In the genomic region with DNA sequence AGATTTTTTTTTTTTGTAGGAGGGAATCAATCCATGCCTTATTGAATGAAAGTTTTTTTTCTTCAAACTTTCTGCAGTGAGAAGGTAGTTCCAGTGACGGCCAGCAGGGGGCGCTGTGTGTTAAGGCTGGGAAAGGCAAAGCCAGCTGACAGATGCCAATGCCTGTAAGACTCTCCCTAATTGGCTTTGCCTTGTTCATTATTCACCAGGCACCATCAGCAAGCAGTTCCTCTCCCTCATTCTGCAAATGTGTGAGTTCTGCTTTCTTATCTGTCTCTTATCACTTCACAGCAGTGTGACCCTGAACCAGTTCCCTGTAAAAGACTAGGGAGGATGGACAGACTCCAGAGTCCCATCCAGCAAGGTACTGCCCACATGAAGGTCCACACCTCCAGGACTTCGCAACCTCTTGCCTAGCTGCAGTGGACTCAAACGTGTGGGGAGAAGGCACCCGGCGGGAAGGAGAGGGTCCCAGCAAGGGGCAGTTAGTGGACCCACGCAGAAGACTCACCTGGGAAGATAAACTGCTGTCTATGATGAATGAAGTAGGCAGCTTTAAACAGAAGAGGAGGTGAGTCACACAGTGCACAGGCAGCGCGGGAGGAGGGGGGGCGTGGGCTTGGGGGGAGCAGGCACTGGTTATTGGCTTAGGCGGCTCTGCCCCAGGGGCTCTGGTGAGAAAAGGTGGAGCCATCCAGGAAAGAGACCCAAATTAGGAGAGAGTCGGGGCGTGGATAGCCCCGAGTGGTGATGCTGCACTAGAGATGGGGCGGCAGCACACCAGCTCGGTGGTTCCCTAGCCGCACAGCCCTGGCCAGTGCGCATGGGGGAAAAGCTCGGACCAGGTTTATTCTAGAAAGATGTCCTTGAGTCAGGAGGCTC, we compare ENCODE assay signal across 8 mouse cellular contexts. TPM values are rescaled to one million over a fixed set of nuclear protein-coding genes. Genes with fewer than 3 reads are reported as not detected.
DNase-seq lines count a peak whose midpoint lies in the region; ATAC-seq and TF ChIP-seq lines count a peak whose summit lies in the region.

No protein-coding gene starts in this region.

- H3K9me3 ChIP-seq in intestine, postnatal 0 days (ENCODE audit: control insufficient read depth): no peaks in the 10 kb centered on the region
- H3K9me3 ChIP-seq in limb, embryonic 10.5 days (replicated peaks): no peaks in the 10 kb centered on the region
- no peaks in the 10 kb centered on the region for H3K9me3 ChIP-seq in midbrain, embryonic 16.5 days (replicated peaks; ENCODE audit: control insufficient read depth, low read length, poor library complexity, severe bottlenecking)

- intact Hi-C loops in gastrocnemius, postnatal 36 days (cut with DNase I): loop anchor here (2.0 to 5.0 kb wide), 3 partner anchors 36 to 261 kb away; no protein-coding TSS in a partner anchor

- H3K27me3 ChIP-seq in intestine, postnatal 0 days (replicated peaks; ENCODE audit: control insufficient read depth, insufficient read depth, low read length): no peaks in the 10 kb centered on the region
- H3K27me3 ChIP-seq in limb, embryonic 10.5 days (ENCODE audit: low read depth, poor library complexity, severe bottlenecking): no peaks in the 10 kb centered on the region
- no peaks in the 10 kb centered on the region for H3K27me3 ChIP-seq in midbrain, embryonic 16.5 days (ENCODE audit: control insufficient read depth, insufficient read depth, low read depth, low read length)

- no peak overlapping the region for H3K4me2 ChIP-seq in intestine, postnatal 0 days (replicated peaks; ENCODE audit: low read depth)
- H3K4me2 ChIP-seq in midbrain, embryonic 16.5 days (ENCODE audit: low read length): no peak overlapping the region

- no peaks in the 10 kb centered on the region for H3K4me1 ChIP-seq in intestine, postnatal 0 days (replicated peaks; ENCODE audit: control insufficient read depth, insufficient read depth, low read length)
- H3K4me1 ChIP-seq in limb, embryonic 10.5 days: peaks cover 13% of the 10 kb centered on the region
- peaks cover 4% of the 10 kb centered on the region; the same call in 1 of the 2 replicates for H3K4me1 ChIP-seq in midbrain, embryonic 16.5 days (ENCODE audit: control insufficient read depth, insufficient read depth, low read length)

- H3K4me3 ChIP-seq in intestine, postnatal 0 days (ENCODE audit: low read depth, low read length): no peak overlapping the region
- no peak overlapping the region for H3K4me3 ChIP-seq in limb, embryonic 10.5 days
- H3K4me3 ChIP-seq in midbrain, embryonic 16.5 days (ENCODE audit: low read depth, low read length): no peak overlapping the region

- no peak overlapping the region for H3K9ac ChIP-seq in intestine, postnatal 0 days (ENCODE audit: low read depth, low read length)
- no peak overlapping the region for H3K9ac ChIP-seq in midbrain, embryonic 16.5 days (ENCODE audit: low read depth, low read length)

- 38% methylated on average over 18 of the region's 19 CpGs for WGBS in intestine, postnatal 0 days
- WGBS in limb, embryonic 10.5 days: 48% methylated on average over 19 of the region's 19 CpGs
- 58% methylated on average over 19 of the region's 19 CpGs for WGBS in midbrain, embryonic 16.5 days

- peaks cover 76% of the 10 kb centered on the region for H3K36me3 ChIP-seq in intestine, postnatal 0 days (ENCODE audit: control insufficient read depth, insufficient read depth)
- 0 out of 2 replicates have a peak, but pooled peaks cover 4% of the 10 kb centered on the region for H3K36me3 ChIP-seq in limb, embryonic 10.5 days
- no peaks in the 10 kb centered on the region for H3K36me3 ChIP-seq in midbrain, embryonic 16.5 days (ENCODE audit: control insufficient read depth, insufficient read depth, low read length)

- DNase-seq in gastrocnemius, adult 18-20 months (ENCODE audit: low spot score): peak; percentile 89
- DNase-seq in gastrocnemius, postnatal 25 days: no peak
- peak; percentile 82 for DNase-seq in embryo, embryonic 10 days (ENCODE audit: low spot score)
- DNase-seq in gastrocnemius, postnatal 36 days: peak; percentile 87
- peak; percentile 92 for DNase-seq in limb, embryonic 10.5 days (ENCODE audit: low spot score)
- peak; percentile 85 to 91 for DNase-seq in spleen, postnatal 10 days (ENCODE audit: low spot score in 2 of 2)

- peak; percentile 98 for TF ChIP-seq CTCF in intestine, postnatal 0 days (IDR thresholded peaks at IDR 0.05; ENCODE audit: low read depth)

- peak; percentile 58 for ATAC-seq in intestine, postnatal 0 days
- ATAC-seq in midbrain, embryonic 16.5 days: peak; percentile 36; the same call in 1 of the 2 replicates

- no peak overlapping the region for H3K27ac ChIP-seq in intestine, postnatal 0 days (ENCODE audit: low read depth, low read length)
- no peak overlapping the region for H3K27ac ChIP-seq in limb, embryonic 10.5 days
- no peak overlapping the region; the same call in 1 of the 2 replicates for H3K27ac ChIP-seq in midbrain, embryonic 16.5 days (ENCODE audit: low read length)

RNA-seq across cellular contexts. Expression of a gene that starts 46.1 kb away (rescaled TPM):
- 1 to 10 TPM; 6.0 to 9.3 TPM for total RNA-seq in gastrocnemius, adult 18-20 months (2021)
- 1 to 10 TPM; 9.7 to 9.8 TPM for total RNA-seq in gastrocnemius, postnatal 25 days (2021)
- 10 to 100 TPM in 1 of 2 experiments, 1 to 10 TPM in 1; 7.2 to 10.5 TPM for total RNA-seq in gastrocnemius, postnatal 36 days (2021)
- polyA plus RNA-seq in intestine, postnatal 0 days (2015; fragmentation: Nextera tagmentation; extraction: Ambion mirVana): 526 and 586 TPM in 2 replicates
- polyA plus RNA-seq in limb, embryonic 10.5 days (2016; fragmentation: Nextera tagmentation; extraction: Ambion mirVana): 1.0 and 1.8 TPM in 2 replicates
- 7.6 and 8.0 TPM in 2 replicates for polyA plus RNA-seq in midbrain, embryonic 16.5 days (2015; fragmentation: Nextera tagmentation; extraction: Ambion mirVana)
